Comparison of ENCODE assay signal across 8 mouse cellular contexts in genomic region chr17:29022230-29022819, GRCm38 (mm10). TPM values are rescaled to one million over a fixed set of nuclear protein-coding genes. Genes with fewer than 3 reads are reported as not detected.
A peak's percentile ranks its signal among the peaks of the same experiment; 100 is the strongest.
DNase-seq lines count a peak whose midpoint lies in the region; ATAC-seq and TF ChIP-seq lines count a peak whose summit lies in the region.

No protein-coding gene starts in this region.

- intact Hi-C loops in left cerebral cortex, postnatal 4 days (cut with DNase I): no loop called here

- 27% methylated on average over 15 of the region's 15 CpGs for WGBS in neural tube, embryonic 12.5 days
- WGBS in hindbrain, postnatal 0 days: 26% methylated on average over 15 of the region's 15 CpGs

- TF ChIP-seq CTCF in hindbrain, postnatal 0 days (IDR thresholded peaks at IDR 0.05; ENCODE audit: low read depth): peak; percentile 65

- no peaks in the 10 kb centered on the region for H3K36me3 ChIP-seq in neural tube, embryonic 12.5 days
- H3K36me3 ChIP-seq in hindbrain, postnatal 0 days (ENCODE audit: insufficient read depth, low read length): no peaks in the 10 kb centered on the region

- no peak for ATAC-seq in neural tube, embryonic 12.5 days (ENCODE audit: low FRiP score, low read depth)
- ATAC-seq in hindbrain, postnatal 0 days: peak; percentile 68; the same call in 1 of the 2 replicates
- ATAC-seq in megakaryocyte progenitor cell, adult 5-6 weeks (replicated peaks; ENCODE audit: poor library complexity): peak; percentile 76

- no peak overlapping the region for H3K27ac ChIP-seq in neural tube, embryonic 12.5 days
- H3K27ac ChIP-seq in hindbrain, postnatal 0 days: no peak overlapping the region

- no peaks in the 10 kb centered on the region; the same call in 1 of the 2 replicates for H3K27me3 ChIP-seq in neural tube, embryonic 12.5 days (replicated peaks)
- no peaks in the 10 kb centered on the region for H3K27me3 ChIP-seq in hindbrain, postnatal 0 days (ENCODE audit: insufficient read depth, low read length)

- H3K4me1 ChIP-seq in neural tube, embryonic 12.5 days: 0 out of 2 replicates have a peak, but pooled peaks cover 6% of the 10 kb centered on the region
- H3K4me1 ChIP-seq in hindbrain, postnatal 0 days (ENCODE audit: insufficient read depth, low read length): no peaks in the 10 kb centered on the region

- no peaks in the 10 kb centered on the region for H3K9me3 ChIP-seq in neural tube, embryonic 12.5 days
- H3K9me3 ChIP-seq in hindbrain, postnatal 0 days (ENCODE audit: low read length): no peaks in the 10 kb centered on the region

- H3K4me3 ChIP-seq in neural tube, embryonic 12.5 days: no peak overlapping the region
- no peak overlapping the region for H3K4me3 ChIP-seq in hindbrain, postnatal 0 days (ENCODE audit: low read length)

- DNase-seq in adrenal gland, postnatal 14 days: peak; percentile 37
- DNase-seq in adrenal gland, postnatal 4 days (ENCODE audit: low spot score in 2 of 2): no peak
- DNase-seq in neural tube, embryonic 10.5 days (ENCODE audit: extremely low spot score, low spot score): no peak
- DNase-seq in hindbrain, postnatal 0 days (ENCODE audit: low spot score): peak; percentile 44
- no peak for DNase-seq in left cerebral cortex, postnatal 4 days
- no peak for DNase-seq in spleen, adult 18-20 months

- peak overlapping the region; percentile 25 for H3K4me2 ChIP-seq in neural tube, embryonic 12.5 days (replicated peaks)
- 0 out of 2 replicates have a peak overlapping the region, but pooled peaks have one; percentile 25 for H3K4me2 ChIP-seq in hindbrain, postnatal 0 days (ENCODE audit: low read depth, low read length)

- no peak overlapping the region for H3K9ac ChIP-seq in neural tube, embryonic 12.5 days
- H3K9ac ChIP-seq in hindbrain, postnatal 0 days (replicated peaks; ENCODE audit: low read length): no peak overlapping the region

RNA-seq across cellular contexts. Expression of gene Srsf3, which starts 10.1 kb away (rescaled TPM):
- total RNA-seq in adrenal gland, postnatal 14 days (2021): 167 and 224 TPM in 2 replicates
- total RNA-seq in adrenal gland, postnatal 4 days (2021): 100 to 1,000 TPM; 235 to 271 TPM
- 642 and 679 TPM in 2 replicates for polyA plus RNA-seq in neural tube, embryonic 12.5 days (2016; fragmentation: Nextera tagmentation; extraction: Ambion mirVana)
- total RNA-seq in hindbrain, postnatal 0 days (2014; rRNA removed): 139 and 147 TPM in 2 replicates
- polyA plus RNA-seq in hindbrain, postnatal 0 days (2015; fragmentation: Nextera tagmentation; extraction: Ambion mirVana): 298 and 315 TPM in 2 replicates
- 486 and 506 TPM in 2 replicates for total RNA-seq in megakaryocyte progenitor cell, adult 5-6 weeks (2015)
- 767 and 797 TPM in 2 replicates for total RNA-seq in megakaryocyte progenitor cell, adult 5-6 weeks (2017)
- 100 to 1,000 TPM; 220 to 228 TPM for total RNA-seq in left cerebral cortex, postnatal 4 days (2021)

RNA-seq across cellular contexts. Expression of gene Stk38, which starts 14.5 kb away (rescaled TPM):
- total RNA-seq in adrenal gland, postnatal 14 days (2021): 55.0 and 73.5 TPM in 2 replicates
- total RNA-seq in adrenal gland, postnatal 4 days (2021): 10 to 100 TPM; 90.2 to 94.9 TPM
- 148 and 157 TPM in 2 replicates for polyA plus RNA-seq in neural tube, embryonic 12.5 days (2016; fragmentation: Nextera tagmentation; extraction: Ambion mirVana)
- total RNA-seq in hindbrain, postnatal 0 days (2014; rRNA removed): 56.2 and 58.7 TPM in 2 replicates
- polyA plus RNA-seq in hindbrain, postnatal 0 days (2015; fragmentation: Nextera tagmentation; extraction: Ambion mirVana): 52.7 and 60.8 TPM in 2 replicates
- total RNA-seq in megakaryocyte progenitor cell, adult 5-6 weeks (2015): 84.6 and 97.1 TPM in 2 replicates
- total RNA-seq in megakaryocyte progenitor cell, adult 5-6 weeks (2017): 50.8 and 85.5 TPM in 2 replicates
- 10 to 100 TPM; 83.3 to 93.2 TPM for total RNA-seq in left cerebral cortex, postnatal 4 days (2021)

Comparison
In these comparisons a context has a peak if more than half of its experiments do, and no peak if none do; other contexts are left out.
1. DNase-seq: peak in adrenal gland, postnatal 14 days (single experiment) and hindbrain, postnatal 0 days (single experiment); none in adrenal gland, postnatal 4 days (0 of 2), neural tube, embryonic 10.5 days (single experiment), left cerebral cortex, postnatal 4 days (single experiment) and spleen, adult 18-20 months (0 of 2).